In genomic region chr11:69558756-69559155, GRCm38 (mm10) we compare ENCODE assay signal across 9 mouse cellular contexts. TPM values are rescaled to one million over a fixed set of nuclear protein-coding genes. Genes with fewer than 3 reads are reported as not detected.
DNase-seq lines count a peak whose midpoint lies in the region; ATAC-seq and TF ChIP-seq lines count a peak whose summit lies in the region.
"Had no signal": no experiment of that assay in that cellular context is flagged by ENCODE, and none has a peak within 500 bp of the region (broad histone marks: within the 10 kb centered on the region; RNA-seq: fewer than 3 reads in every experiment).

No protein-coding gene starts in this region.

- intact Hi-C loops in heart, postnatal 25 days (cut with DNase I) = no loop called here

- no peak for ATAC-seq in forebrain, postnatal 0 days
- no peak for ATAC-seq in kidney, embryonic 16.5 days (ENCODE audit: low FRiP score, low TSS enrichment)
- ATAC-seq in midbrain, embryonic 16.5 days = no peak
- ATAC-seq: activated CD4-positive, CD25-positive, alpha-beta regulatory T cell, adult 4 months had no signal

- peaks cover 17% of the 10 kb centered on the region for H3K27me3 ChIP-seq in heart, embryonic 10.5 days (ENCODE audit: insufficient read depth, poor library complexity, severe bottlenecking)
- H3K27me3 ChIP-seq in forebrain, postnatal 0 days (ENCODE audit: insufficient read depth, low read length) = no peaks in the 10 kb centered on the region
- no peaks in the 10 kb centered on the region for H3K27me3 ChIP-seq in kidney, embryonic 16.5 days (ENCODE audit: insufficient read depth, low read length)
- H3K27me3 ChIP-seq in midbrain, embryonic 16.5 days (ENCODE audit: control insufficient read depth, insufficient read depth, low read depth, low read length) = no peaks in the 10 kb centered on the region

- peak overlapping the region; percentile 97 for H3K27ac ChIP-seq in heart, embryonic 10.5 days
- H3K27ac ChIP-seq in forebrain, postnatal 0 days (ENCODE audit: low read depth, low read length) = no peak overlapping the region
- no peak overlapping the region for H3K27ac ChIP-seq in kidney, embryonic 16.5 days (ENCODE audit: low read length)
- peak overlapping the region; percentile 92; the same call in 1 of the 2 replicates for H3K27ac ChIP-seq in midbrain, embryonic 16.5 days (ENCODE audit: low read length)

- H3K4me2 ChIP-seq in forebrain, postnatal 0 days (ENCODE audit: low read depth) = peak overlapping the region; percentile 91
- H3K4me2 ChIP-seq in kidney, embryonic 16.5 days (replicated peaks; ENCODE audit: low read depth, low read length) = peak overlapping the region; percentile 99
- H3K4me2 ChIP-seq in midbrain, embryonic 16.5 days (ENCODE audit: low read length) = peak overlapping the region; percentile 87

- WGBS in heart, embryonic 10.5 days = 12% methylated on average over 6 of the region's 6 CpGs
- WGBS in forebrain, postnatal 0 days = 54% methylated on average over 6 of the region's 6 CpGs
- 15% methylated on average over 6 of the region's 6 CpGs for WGBS in kidney, embryonic 16.5 days
- WGBS in midbrain, embryonic 16.5 days = 20% methylated on average over 6 of the region's 6 CpGs

- DNase-seq in heart, embryonic 10.5 days (ENCODE audit: low spot score) = no peak
- no peak for DNase-seq in heart, postnatal 25 days (ENCODE audit: low spot score)
- DNase-seq in forebrain, postnatal 0 days = no peak
- DNase-seq in layer of hippocampus, postnatal 25 days (ENCODE audit: extremely low spot score in 1 of 2, low spot score in 1 of 2) = no peak
- no peak for DNase-seq in cerebellum, postnatal 10 days
- no peak for DNase-seq in retina, postnatal 1 day

- no peaks in the 10 kb centered on the region for H3K9me3 ChIP-seq in heart, embryonic 10.5 days
- no peaks in the 10 kb centered on the region for H3K9me3 ChIP-seq in forebrain, postnatal 0 days (ENCODE audit: low read length)
- H3K9me3 ChIP-seq in kidney, embryonic 16.5 days (ENCODE audit: low read length) = no peaks in the 10 kb centered on the region
- no peaks in the 10 kb centered on the region for H3K9me3 ChIP-seq in midbrain, embryonic 16.5 days (replicated peaks; ENCODE audit: control insufficient read depth, low read length, poor library complexity, severe bottlenecking)

- TF ChIP-seq CTCF in forebrain, postnatal 0 days (IDR thresholded peaks at IDR 0.05; ENCODE audit: low read depth) = no peak

- H3K9ac ChIP-seq in forebrain, postnatal 0 days = peak overlapping the region; percentile 96
- no peak overlapping the region for H3K9ac ChIP-seq in kidney, embryonic 16.5 days (replicated peaks; ENCODE audit: low read length)
- peak overlapping the region; percentile 98 for H3K9ac ChIP-seq in midbrain, embryonic 16.5 days (ENCODE audit: low read depth, low read length)

- peak overlapping the region; percentile 76 for H3K4me3 ChIP-seq in heart, embryonic 10.5 days
- peak overlapping the region; percentile 80 for H3K4me3 ChIP-seq in forebrain, postnatal 0 days (ENCODE audit: low read depth, low read length)
- peak overlapping the region; percentile 68 for H3K4me3 ChIP-seq in kidney, embryonic 16.5 days (ENCODE audit: low read length)
- H3K4me3 ChIP-seq in midbrain, embryonic 16.5 days (ENCODE audit: low read depth, low read length) = peak overlapping the region; percentile 83

- peaks cover 50% of the 10 kb centered on the region for H3K36me3 ChIP-seq in heart, embryonic 10.5 days
- peaks cover 35% of the 10 kb centered on the region for H3K36me3 ChIP-seq in forebrain, postnatal 0 days (ENCODE audit: insufficient read depth)
- peaks cover 12% of the 10 kb centered on the region for H3K36me3 ChIP-seq in kidney, embryonic 16.5 days (ENCODE audit: insufficient read depth, low read length)
- H3K36me3 ChIP-seq in midbrain, embryonic 16.5 days (ENCODE audit: control insufficient read depth, insufficient read depth, low read length) = no peaks in the 10 kb centered on the region

- peaks cover 91% of the 10 kb centered on the region for H3K4me1 ChIP-seq in heart, embryonic 10.5 days
- H3K4me1 ChIP-seq in forebrain, postnatal 0 days (ENCODE audit: insufficient read depth) = peaks cover 31% of the 10 kb centered on the region
- peaks cover 28% of the 10 kb centered on the region for H3K4me1 ChIP-seq in kidney, embryonic 16.5 days (ENCODE audit: insufficient read depth, low read length)
- H3K4me1 ChIP-seq in midbrain, embryonic 16.5 days (ENCODE audit: control insufficient read depth, insufficient read depth, low read length) = peaks cover 51% of the 10 kb centered on the region

RNA-seq across cellular contexts. Expression of gene Efnb3, which starts 1.2 kb away (rescaled TPM):
- 61.0 and 89.9 TPM in 2 replicates for polyA plus RNA-seq in heart, embryonic 10.5 days (2016; fragmentation: Nextera tagmentation; extraction: Ambion mirVana)
- total RNA-seq in heart, postnatal 25 days (2021) = 10 to 100 TPM; 64.1 to 71.6 TPM
- total RNA-seq in forebrain, postnatal 0 days (2014; rRNA removed) = 137 and 184 TPM in 2 replicates
- polyA plus RNA-seq in forebrain, postnatal 0 days (2015; fragmentation: Nextera tagmentation; extraction: Ambion mirVana) = 149 and 171 TPM in 2 replicates
- polyA plus RNA-seq in kidney, embryonic 16.5 days (2015; fragmentation: Nextera tagmentation; extraction: Ambion mirVana) = 11.8 and 12.6 TPM in 2 replicates
- polyA plus RNA-seq in midbrain, embryonic 16.5 days (2015; fragmentation: Nextera tagmentation; extraction: Ambion mirVana) = 165 and 178 TPM in 2 replicates
- 100 to 1,000 TPM; 134 to 139 TPM for total RNA-seq in layer of hippocampus, postnatal 25 days (2021)

RNA-seq across cellular contexts. Expression of gene Dnah2, which starts 9.8 kb away (rescaled TPM):
- 0.18 and 0.95 TPM in 2 replicates for polyA plus RNA-seq in heart, embryonic 10.5 days (2016; fragmentation: Nextera tagmentation; extraction: Ambion mirVana)
- total RNA-seq in heart, postnatal 25 days (2021) = under 1 TPM; 0.17 to 0.39 TPM
- 9.5 and 12.3 TPM in 2 replicates for total RNA-seq in forebrain, postnatal 0 days (2014; rRNA removed)
- polyA plus RNA-seq in forebrain, postnatal 0 days (2015; fragmentation: Nextera tagmentation; extraction: Ambion mirVana) = 1.8 and 3.0 TPM in 2 replicates
- 0.69 and 0.90 TPM in 2 replicates for polyA plus RNA-seq in kidney, embryonic 16.5 days (2015; fragmentation: Nextera tagmentation; extraction: Ambion mirVana)
- polyA plus RNA-seq in midbrain, embryonic 16.5 days (2015; fragmentation: Nextera tagmentation; extraction: Ambion mirVana) = 4.4 and 5.1 TPM in 2 replicates
- 1 to 10 TPM; 3.5 to 8.0 TPM for total RNA-seq in layer of hippocampus, postnatal 25 days (2021)

RNA-seq across cellular contexts. Expression of gene Wrap53, which starts 21.3 kb away (rescaled TPM):
- 27.2 and 32.4 TPM in 2 replicates for polyA plus RNA-seq in heart, embryonic 10.5 days (2016; fragmentation: Nextera tagmentation; extraction: Ambion mirVana)
- 1 to 10 TPM; 4.6 to 6.1 TPM for total RNA-seq in heart, postnatal 25 days (2021)
- total RNA-seq in forebrain, postnatal 0 days (2014; rRNA removed) = 10.5 and 13.1 TPM in 2 replicates
- 14.6 and 17.3 TPM in 2 replicates for polyA plus RNA-seq in forebrain, postnatal 0 days (2015; fragmentation: Nextera tagmentation; extraction: Ambion mirVana)
- 29.3 and 30.3 TPM in 2 replicates for polyA plus RNA-seq in kidney, embryonic 16.5 days (2015; fragmentation: Nextera tagmentation; extraction: Ambion mirVana)
- 19.2 and 20.9 TPM in 2 replicates for polyA plus RNA-seq in midbrain, embryonic 16.5 days (2015; fragmentation: Nextera tagmentation; extraction: Ambion mirVana)
- 10 to 100 TPM; 11.7 to 12.5 TPM for total RNA-seq in layer of hippocampus, postnatal 25 days (2021)

RNA-seq across cellular contexts. Expression of gene Trp53, which starts 21.4 kb away (rescaled TPM):
- polyA plus RNA-seq in heart, embryonic 10.5 days (2016; fragmentation: Nextera tagmentation; extraction: Ambion mirVana) = 104 and 161 TPM in 2 replicates
- 10 to 100 TPM; 16.9 to 17.9 TPM for total RNA-seq in heart, postnatal 25 days (2021)
- 40.1 and 43.1 TPM in 2 replicates for total RNA-seq in forebrain, postnatal 0 days (2014; rRNA removed)
- polyA plus RNA-seq in forebrain, postnatal 0 days (2015; fragmentation: Nextera tagmentation; extraction: Ambion mirVana) = 52.4 and 59.8 TPM in 2 replicates
- polyA plus RNA-seq in kidney, embryonic 16.5 days (2015; fragmentation: Nextera tagmentation; extraction: Ambion mirVana) = 191 and 205 TPM in 2 replicates
- 48.9 and 57.3 TPM in 2 replicates for polyA plus RNA-seq in midbrain, embryonic 16.5 days (2015; fragmentation: Nextera tagmentation; extraction: Ambion mirVana)
- 10 to 100 TPM; 24.3 to 29.8 TPM for total RNA-seq in layer of hippocampus, postnatal 25 days (2021)

RNA-seq across cellular contexts. Expression of gene Atp1b2, which starts 47.0 kb away (rescaled TPM):
- polyA plus RNA-seq in heart, embryonic 10.5 days (2016; fragmentation: Nextera tagmentation; extraction: Ambion mirVana) = 15.6 and 24.1 TPM in 2 replicates
- 10 to 100 TPM; 18.0 to 25.8 TPM for total RNA-seq in heart, postnatal 25 days (2021)
- total RNA-seq in forebrain, postnatal 0 days (2014; rRNA removed) = 38.9 and 74.0 TPM in 2 replicates
- 83.2 and 106 TPM in 2 replicates for polyA plus RNA-seq in forebrain, postnatal 0 days (2015; fragmentation: Nextera tagmentation; extraction: Ambion mirVana)
- polyA plus RNA-seq in kidney, embryonic 16.5 days (2015; fragmentation: Nextera tagmentation; extraction: Ambion mirVana) = 12.3 and 14.3 TPM in 2 replicates
- polyA plus RNA-seq in midbrain, embryonic 16.5 days (2015; fragmentation: Nextera tagmentation; extraction: Ambion mirVana) = 65.8 and 95.2 TPM in 2 replicates
- total RNA-seq in layer of hippocampus, postnatal 25 days (2021) = 100 to 1,000 TPM; 394 to 472 TPM

Comparison
In these comparisons a context has a peak if more than half of its experiments do, and no peak if none do; other contexts are left out.
1. H3K27ac ChIP-seq: peak in heart, embryonic 10.5 days (single experiment) and midbrain, embryonic 16.5 days (single experiment); none in forebrain, postnatal 0 days (single experiment) and kidney, embryonic 16.5 days (single experiment).
2. Peak in every context shown above with its lines, with median percentiles within 50 percentile points of each other: H3K4me3 ChIP-seq and H3K4me2 ChIP-seq.